Comparison of ENCODE assay signal across 21 mouse cellular contexts in genomic region chr13:44711062-44711461, GRCm38 (mm10). TPM values are rescaled to one million over a fixed set of nuclear protein-coding genes. Genes with fewer than 3 reads are reported as not detected.
DNase-seq lines count a peak whose midpoint lies in the region; ATAC-seq and TF ChIP-seq lines count a peak whose summit lies in the region.
"Had no signal": no experiment of that assay in that cellular context is flagged by ENCODE, and none has a peak within 500 bp of the region (broad histone marks: within the 10 kb centered on the region; RNA-seq: fewer than 3 reads in every experiment).

No protein-coding gene starts in this region.

- H3K36me3 ChIP-seq in limb, embryonic 12.5 days: no peaks in the 10 kb centered on the region
- H3K36me3 ChIP-seq in limb, embryonic 10.5 days: no peaks in the 10 kb centered on the region
- no peaks in the 10 kb centered on the region for H3K36me3 ChIP-seq in ES-Bruce4 (ENCODE audit: control insufficient read depth, insufficient read depth, low read length, poor library complexity, severe bottlenecking)
- no peaks in the 10 kb centered on the region for H3K36me3 ChIP-seq in liver, embryonic 16.5 days (ENCODE audit: control insufficient read depth, insufficient read depth)
- no peaks in the 10 kb centered on the region for H3K36me3 ChIP-seq in kidney, embryonic 16.5 days (ENCODE audit: insufficient read depth, low read length)
- H3K36me3 ChIP-seq: embryonic facial prominence, embryonic 13.5 days; heart, embryonic 13.5 days; hindbrain, embryonic 15.5 days had no signal

- no peaks in the 10 kb centered on the region for H3K9me3 ChIP-seq in limb, embryonic 12.5 days
- no peaks in the 10 kb centered on the region for H3K9me3 ChIP-seq in limb, embryonic 10.5 days (replicated peaks)
- H3K9me3 ChIP-seq in ES-Bruce4 (replicated peaks; ENCODE audit: control insufficient read depth, insufficient read depth, low read length, poor library complexity, severe bottlenecking): no peaks in the 10 kb centered on the region
- H3K9me3 ChIP-seq in liver, embryonic 16.5 days (replicated peaks; ENCODE audit: control insufficient read depth, low read length): no peaks in the 10 kb centered on the region
- H3K9me3 ChIP-seq in kidney, embryonic 16.5 days (ENCODE audit: low read length): no peaks in the 10 kb centered on the region
- H3K9me3 ChIP-seq: embryonic facial prominence, embryonic 13.5 days; forebrain, embryonic 13.5 days; heart, embryonic 13.5 days; hindbrain, embryonic 15.5 days had no signal

- TF ChIP-seq EP300 in ES-Bruce4 (IDR thresholded peaks at IDR 0.05; ENCODE audit: insufficient read depth, low read depth, low read length): 0 out of 2 replicates have a peak, but pooled peaks have one; percentile 46

- no peak overlapping the region for H3K9ac ChIP-seq in limb, embryonic 12.5 days (replicated peaks)
- no peak overlapping the region for H3K9ac ChIP-seq in ES-Bruce4 (ENCODE audit: low read depth, poor library complexity, severe bottlenecking)
- H3K9ac ChIP-seq in liver, embryonic 16.5 days (ENCODE audit: low read depth, low read length): no peak overlapping the region
- no peak overlapping the region for H3K9ac ChIP-seq in kidney, embryonic 16.5 days (replicated peaks; ENCODE audit: low read length)
- H3K9ac ChIP-seq: embryonic facial prominence, embryonic 13.5 days; forebrain, embryonic 13.5 days; heart, embryonic 13.5 days; hindbrain, embryonic 15.5 days had no signal

- no peak for DNase-seq in limb, embryonic 10.5 days (ENCODE audit: low spot score)
- peak; percentile 28 for DNase-seq in induced T-regulatory cell, adult 2 months (ENCODE audit: low read depth)
- DNase-seq in right cerebral cortex, postnatal 10 days (ENCODE audit: low spot score in 2 of 2): no peak
- DNase-seq: adrenal gland, adult 2 months; adrenal gland, postnatal 25 days; cerebellum, adult 18-20 months; cerebellum, adult 9-11 months; cerebellum, postnatal 36 days; gastrocnemius, postnatal 36 days; heart, adult 11 months; heart, postnatal 36 days had no signal

- no peak overlapping the region for H3K4me3 ChIP-seq in limb, embryonic 12.5 days (replicated peaks)
- H3K4me3 ChIP-seq in limb, embryonic 10.5 days: no peak overlapping the region
- no peak overlapping the region for H3K4me3 ChIP-seq in ES-Bruce4 (ENCODE audit: low read depth, low read length)
- H3K4me3 ChIP-seq in liver, embryonic 16.5 days (ENCODE audit: low read depth, low read length): no peak overlapping the region
- no peak overlapping the region for H3K4me3 ChIP-seq in kidney, embryonic 16.5 days (ENCODE audit: low read length)
- H3K4me3 ChIP-seq: embryonic facial prominence, embryonic 13.5 days; forebrain, embryonic 13.5 days; heart, embryonic 13.5 days; hindbrain, embryonic 15.5 days had no signal

- ATAC-seq in limb, embryonic 12.5 days (ENCODE audit: insufficient number of reproducible peaks, insufficient read depth, low FRiP score, low TSS enrichment, low read depth): no peak
- ATAC-seq in liver, embryonic 16.5 days (ENCODE audit: low read depth): no peak
- ATAC-seq in kidney, embryonic 16.5 days (ENCODE audit: low FRiP score, low TSS enrichment): no peak
- ATAC-seq: forebrain, embryonic 13.5 days; Patski had no signal

- 0 out of 2 replicates have a peak overlapping the region, but pooled peaks have one; percentile 35 for H3K27ac ChIP-seq in limb, embryonic 12.5 days
- H3K27ac ChIP-seq in limb, embryonic 10.5 days: no peak overlapping the region
- H3K27ac ChIP-seq in ES-Bruce4 (ENCODE audit: insufficient read depth, low read length): peak overlapping the region; percentile 98
- H3K27ac ChIP-seq in liver, embryonic 16.5 days (ENCODE audit: low read length): peak overlapping the region; percentile 64; the same call in 1 of the 2 replicates
- H3K27ac ChIP-seq in kidney, embryonic 16.5 days (ENCODE audit: low read length): no peak overlapping the region
- H3K27ac ChIP-seq: embryonic facial prominence, embryonic 13.5 days; forebrain, embryonic 13.5 days; heart, embryonic 13.5 days; hindbrain, embryonic 15.5 days had no signal

- TF ChIP-seq POLR2A in ES-Bruce4 (IDR thresholded peaks at IDR 0.05; ENCODE audit: insufficient read depth, low read length): no peak

- H3K4me1 ChIP-seq in limb, embryonic 12.5 days (replicated peaks): peaks cover 21% of the 10 kb centered on the region
- H3K4me1 ChIP-seq in limb, embryonic 10.5 days: peaks cover 35% of the 10 kb centered on the region
- H3K4me1 ChIP-seq in ES-Bruce4 (ENCODE audit: control insufficient read depth, insufficient read depth, low read length): peaks cover 12% of the 10 kb centered on the region
- peaks cover 29% of the 10 kb centered on the region for H3K4me1 ChIP-seq in liver, embryonic 16.5 days (ENCODE audit: control insufficient read depth, low read depth, low read length)
- H3K4me1 ChIP-seq in kidney, embryonic 16.5 days (ENCODE audit: insufficient read depth, low read length): no peaks in the 10 kb centered on the region

- no peak overlapping the region for H3K4me2 ChIP-seq in limb, embryonic 12.5 days
- no peak overlapping the region for H3K4me2 ChIP-seq in liver, embryonic 16.5 days (ENCODE audit: low read depth, low read length)
- H3K4me2 ChIP-seq in kidney, embryonic 16.5 days (replicated peaks; ENCODE audit: low read depth, low read length): no peak overlapping the region
- H3K4me2 ChIP-seq: embryonic facial prominence, embryonic 13.5 days; forebrain, embryonic 13.5 days; heart, embryonic 13.5 days; hindbrain, embryonic 15.5 days had no signal

- no peaks in the 10 kb centered on the region for H3K27me3 ChIP-seq in limb, embryonic 12.5 days
- no peaks in the 10 kb centered on the region for H3K27me3 ChIP-seq in limb, embryonic 10.5 days (ENCODE audit: low read depth, poor library complexity, severe bottlenecking)
- H3K27me3 ChIP-seq in ES-Bruce4 (ENCODE audit: control insufficient read depth, insufficient read depth, low read length, poor library complexity, severe bottlenecking): no peaks in the 10 kb centered on the region
- H3K27me3 ChIP-seq in liver, embryonic 16.5 days (ENCODE audit: control insufficient read depth, insufficient read depth, low read depth, low read length): no peaks in the 10 kb centered on the region
- H3K27me3 ChIP-seq in kidney, embryonic 16.5 days (ENCODE audit: insufficient read depth, low read length): no peaks in the 10 kb centered on the region
- H3K27me3 ChIP-seq: CH12.LX; embryonic facial prominence, embryonic 13.5 days; forebrain, embryonic 13.5 days; heart, embryonic 13.5 days; hindbrain, embryonic 15.5 days; Patski had no signal

- 56% methylated on average over 5 of the region's 5 CpGs for WGBS in limb, embryonic 12.5 days
- WGBS in limb, embryonic 10.5 days: 66% methylated on average over 5 of the region's 5 CpGs
- WGBS in liver, embryonic 16.5 days (ENCODE audit: insufficient replicate concordance): 59% methylated on average over 5 of the region's 5 CpGs
- 49% methylated on average over 5 of the region's 5 CpGs for WGBS in kidney, embryonic 16.5 days

- no peak for TF ChIP-seq CTCF in ES-Bruce4 (IDR thresholded peaks at IDR 0.05; ENCODE audit: low read depth, low read length)

RNA-seq across cellular contexts. Expression of gene Jarid2, which starts 18.2 kb away (rescaled TPM):
- polyA plus RNA-seq in limb, embryonic 12.5 days (2016; fragmentation: Nextera tagmentation; extraction: Ambion mirVana): 57.4 and 63.8 TPM in 2 replicates
- polyA plus RNA-seq in limb, embryonic 10.5 days (2016; fragmentation: Nextera tagmentation; extraction: Ambion mirVana): 48.4 and 56.6 TPM in 2 replicates
- polyA plus RNA-seq in ES-Bruce4 (2011; ENCODE audit: insufficient read depth, insufficient read length, low read depth, missing spikeins): 143 and 150 TPM in 2 replicates
- polyA plus RNA-seq in liver, embryonic 16.5 days (2015; fragmentation: Nextera tagmentation; extraction: Ambion mirVana): 10.8 and 12.2 TPM in 2 replicates
- 39.7 and 46.2 TPM in 2 replicates for polyA plus RNA-seq in kidney, embryonic 16.5 days (2015; fragmentation: Nextera tagmentation; extraction: Ambion mirVana)

Comparison
In these comparisons a context has a peak if more than half of its experiments do, and no peak if none do; other contexts are left out.
1. H3K27ac ChIP-seq: peak in limb, embryonic 12.5 days (single experiment), ES-Bruce4 (single experiment) and liver, embryonic 16.5 days (single experiment); none in limb, embryonic 10.5 days (single experiment) and kidney, embryonic 16.5 days (single experiment).